Mouse (Mus musculus) midbrain, embryonic 16.5 days (tissue): ENCODE data around the gene Oat. TPM values are rescaled to one million over a fixed set of nuclear protein-coding genes. Genes with fewer than 3 reads are reported as not detected.

ENCODE experiments used
- ATAC-seq: fragments of 200-750 bp; cut with Nextera tagmentation; 2 replicates; pipeline ENCODE4 v1.8.0; 2017; ENCODE audit warnings: moderate TSS enrichment
- H3K27ac ChIP-seq: fragments of 300-500 bp; sonication (generic); 2 replicates; pipeline ENCODE4 v1.5.1; 2014; ENCODE audit warnings: mild to moderate bottlenecking, low read length, mixed read lengths
- H3K27me3 ChIP-seq: fragments of 300-500 bp; sonication (generic); 2 replicates; pipeline ENCODE4 v1.6.1; 2014; ENCODE audit warnings: low read depth, low read length, mixed read lengths; ENCODE audit not compliant: control insufficient read depth, insufficient read depth
- H3K36me3 ChIP-seq: fragments of 300-500 bp; sonication (generic); 2 replicates; pipeline ENCODE4 v1.6.1; 2014; ENCODE audit warnings: mild to moderate bottlenecking, low read length, moderate library complexity, mixed read lengths; ENCODE audit not compliant: control insufficient read depth, insufficient read depth
- H3K4me1 ChIP-seq: fragments of 300-500 bp; sonication (generic); 2 replicates; pipeline ENCODE4 v1.6.1; 2014; ENCODE audit warnings: mild to moderate bottlenecking, low read length, mixed read lengths; ENCODE audit not compliant: control insufficient read depth, insufficient read depth
- H3K4me2 ChIP-seq: fragments of 300-500 bp; sonication (generic); 2 replicates; pipeline ENCODE4 v1.6.1; 2014; ENCODE audit warnings: mild to moderate bottlenecking, low read length, mixed read lengths
- H3K4me3 ChIP-seq: fragments of 300-500 bp; sonication (generic); 2 replicates; pipeline ENCODE4 v1.5.1; 2014; ENCODE audit warnings: low read depth, mild to moderate bottlenecking, low read length, moderate library complexity, mixed read lengths
- H3K9ac ChIP-seq: fragments of 300-500 bp; sonication (generic); 2 replicates; pipeline ENCODE4 v1.6.1; 2014; ENCODE audit warnings: low read depth, low read length, mixed read lengths
- H3K9me3 ChIP-seq: fragments of 300-500 bp; sonication (generic); replicated peaks from 2 replicates; pipeline ENCODE4 v1.6.1; 2014; ENCODE audit warnings: mild to moderate bottlenecking, low read length, mixed read lengths; ENCODE audit not compliant: control insufficient read depth, poor library complexity, severe bottlenecking
- WGBS: fragments of 180-500 bp; shearing (Covaris S2); extraction: QIAGEN DNeasy Blood & Tissue Kit; methylation state at CpG from one replicate; pipeline ENCODE4 v1.1.7; 2014; 5-methylcytosine and 5-hydroxymethylcytosine counted together
- polyA plus RNA-seq: library from polyadenylated mRNA; unstranded; fragments of >200 nt; fragmentation: Nextera tagmentation; extraction: Ambion mirVana; gene quantifications from 2 replicates; pipeline ENCODE4 v1.2.1, GENCODE M21; 2015

The Oat gene
- polyA plus RNA-seq, 1 experiment from 2014 or later = 106 TPM

DNA sequence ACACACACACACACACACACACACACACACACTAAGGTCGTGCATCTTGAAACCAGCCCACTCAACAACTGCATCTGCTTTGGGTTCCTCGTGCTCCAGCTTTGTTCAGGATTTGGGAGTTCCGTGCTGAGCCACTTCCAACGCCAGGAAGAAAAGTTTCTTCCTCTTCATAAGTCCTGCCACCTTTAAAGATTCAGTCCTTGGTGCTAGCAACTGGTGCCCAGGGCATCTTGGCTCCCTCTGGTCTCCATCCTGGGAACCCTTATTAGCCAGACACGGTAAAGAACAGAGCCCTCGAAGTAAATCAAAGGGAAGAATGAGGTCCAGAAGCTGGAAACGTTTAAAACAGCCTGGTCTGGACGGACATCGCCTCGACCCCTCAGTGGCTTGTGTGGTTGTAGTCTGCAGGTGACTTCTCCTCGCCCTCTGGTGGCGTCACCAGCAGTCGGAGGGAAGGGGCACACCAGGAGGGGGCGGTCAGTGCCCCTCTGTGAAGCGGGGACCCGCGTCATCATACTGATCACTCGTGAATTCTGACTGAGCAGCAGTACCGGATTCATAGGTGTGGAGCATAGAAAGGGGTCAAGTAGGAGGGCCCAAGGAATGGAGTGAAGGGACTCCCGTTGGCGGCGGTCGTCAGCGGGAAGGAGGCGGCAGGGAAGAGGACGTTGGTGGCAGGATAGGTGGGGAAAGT, 20.5 kb upstream of the Oat start:
- Histone ChIP-seq H3K4me3 (peak overlapping the region; percentile 43), H3K4me2 (peak overlapping the region; percentile 76), H3K9ac (no peak overlapping the region; the same call in 1 of the 2 replicates), H3K36me3 (no peaks in the 10 kb centered on the region), H3K27me3 (peaks cover 50% of the 10 kb centered on the region), H3K9me3 (no peaks in the 10 kb centered on the region), H3K4me1 (peaks cover 23% of the 10 kb centered on the region), H3K27ac (no peak overlapping the region)
- WGBS = 6% methylated on average over 26 of the region's 26 CpGs
- no peak for ATAC-seq

DNA sequence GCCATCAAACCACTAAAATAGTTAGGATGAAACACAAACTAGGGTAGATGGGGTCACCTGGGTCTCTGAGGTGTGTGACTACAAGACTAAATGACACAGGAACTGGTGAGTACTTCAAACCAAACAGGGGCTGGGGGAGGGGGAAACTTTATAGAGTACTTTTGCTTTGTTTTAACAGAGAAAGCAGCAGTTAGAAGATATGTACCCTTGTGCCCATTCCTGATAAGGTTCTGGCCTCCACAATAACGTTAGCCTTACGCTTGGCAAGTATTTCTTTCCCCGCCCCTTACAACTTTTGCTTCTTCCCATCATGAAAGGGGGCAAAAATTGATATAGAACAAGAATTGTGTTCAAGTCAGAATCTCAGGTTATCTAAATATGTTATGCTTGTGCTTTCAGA, 19.6 kb upstream of the Oat start:
- Histone ChIP-seq H3K4me3 (no peak overlapping the region), H3K27me3 (peaks cover 42% of the 10 kb centered on the region), H3K4me1 (peaks cover 23% of the 10 kb centered on the region), H3K9me3 (no peaks in the 10 kb centered on the region), H3K9ac (no peak overlapping the region), H3K27ac (no peak overlapping the region), H3K4me2 (no peak overlapping the region), H3K36me3 (no peaks in the 10 kb centered on the region)
- 78% methylated on average over 3 of the region's 3 CpGs for WGBS
- no peak for ATAC-seq

DNA sequence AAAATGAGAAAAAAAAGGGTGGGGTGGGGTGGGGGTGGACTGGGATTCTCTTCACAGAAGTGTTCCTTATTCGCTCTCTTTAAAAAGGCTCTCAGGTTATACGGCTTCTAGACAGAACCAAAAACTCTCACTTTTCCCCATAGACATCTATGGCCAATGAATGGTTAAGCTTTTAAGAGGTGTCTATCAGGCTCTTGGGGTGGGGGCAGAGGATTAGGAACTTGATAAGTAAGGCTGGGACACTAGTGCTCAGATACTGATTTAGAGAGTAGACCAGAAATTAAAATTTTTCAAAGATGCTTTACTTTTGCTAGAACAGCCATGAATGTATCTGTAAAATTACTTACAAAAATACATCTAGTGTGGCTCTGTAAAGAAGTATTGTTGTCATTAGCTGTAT, 18.1 kb upstream of the Oat start:
- H3K27me3 ChIP-seq = peaks cover 30% of the 10 kb centered on the region
- H3K4me3 ChIP-seq = no peak overlapping the region
- no peaks in the 10 kb centered on the region for H3K9me3 ChIP-seq
- WGBS = 97% methylated on average over 2 of the region's 2 CpGs
- H3K4me2 ChIP-seq = no peak overlapping the region
- peaks cover 11% of the 10 kb centered on the region for H3K4me1 ChIP-seq
- no peak for ATAC-seq
- H3K36me3 ChIP-seq = no peaks in the 10 kb centered on the region
- no peak overlapping the region for H3K9ac ChIP-seq
- H3K27ac ChIP-seq = no peak overlapping the region

DNA sequence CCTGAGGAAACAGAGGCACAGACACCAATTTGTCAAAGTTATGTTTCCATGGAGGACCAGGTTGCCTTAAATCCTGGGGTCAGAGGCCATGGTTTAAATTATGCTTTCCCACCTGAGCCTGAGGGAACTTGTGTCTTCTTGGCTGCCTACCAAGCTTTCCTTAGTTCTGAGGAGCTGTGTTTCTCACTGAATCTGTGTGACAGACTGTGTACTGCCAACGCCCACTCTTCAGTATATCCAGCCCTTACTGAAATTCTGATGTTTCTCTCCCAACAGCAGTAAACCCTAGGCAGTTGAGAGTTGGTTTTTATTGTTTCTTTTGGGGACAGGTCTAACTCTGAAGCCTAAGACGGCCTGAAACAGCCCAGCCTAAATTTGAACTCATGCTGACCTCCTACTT, 17.6 kb upstream of the Oat start:
- Histone ChIP-seq H3K9ac (no peak overlapping the region), H3K9me3 (no peaks in the 10 kb centered on the region), H3K36me3 (no peaks in the 10 kb centered on the region), H3K27ac (no peak overlapping the region), H3K4me3 (no peak overlapping the region), H3K27me3 (peaks cover 25% of the 10 kb centered on the region), H3K4me2 (no peak overlapping the region), H3K4me1 (peaks cover 8% of the 10 kb centered on the region; the same call in 1 of the 2 replicates)
- ATAC-seq = no peak
- 72% methylated on average over 2 of the region's 2 CpGs for WGBS

DNA sequence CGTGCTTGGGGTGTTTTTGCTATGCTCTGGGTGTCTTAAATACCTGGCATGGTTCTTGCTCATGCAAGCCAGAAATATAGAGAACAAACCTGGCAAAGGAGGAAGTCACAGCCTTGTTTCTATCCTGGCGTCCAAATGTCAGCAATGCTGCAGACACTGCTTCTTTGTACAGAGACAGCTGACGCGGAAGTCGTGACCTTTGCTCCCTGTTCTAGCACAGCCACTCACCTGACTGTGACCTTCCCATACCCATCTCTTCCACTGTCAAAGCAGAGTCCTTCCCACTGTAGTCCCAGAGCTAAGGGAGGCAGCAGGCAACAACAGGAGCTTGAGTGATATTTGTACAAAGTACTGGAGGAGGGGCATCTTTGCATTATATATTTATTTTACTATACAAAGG, 13.4 kb upstream of the Oat start:
- H3K27me3 ChIP-seq = no peaks in the 10 kb centered on the region; the same call in 1 of the 2 replicates
- ATAC-seq = no peak
- no peak overlapping the region for H3K4me3 ChIP-seq
- H3K9me3 ChIP-seq = no peaks in the 10 kb centered on the region
- H3K4me2 ChIP-seq = no peak overlapping the region
- no peak overlapping the region for H3K27ac ChIP-seq
- H3K36me3 ChIP-seq = no peaks in the 10 kb centered on the region
- no peaks in the 10 kb centered on the region for H3K4me1 ChIP-seq
- 69% methylated on average over 5 of the region's 5 CpGs for WGBS
- no peak overlapping the region for H3K9ac ChIP-seq

DNA sequence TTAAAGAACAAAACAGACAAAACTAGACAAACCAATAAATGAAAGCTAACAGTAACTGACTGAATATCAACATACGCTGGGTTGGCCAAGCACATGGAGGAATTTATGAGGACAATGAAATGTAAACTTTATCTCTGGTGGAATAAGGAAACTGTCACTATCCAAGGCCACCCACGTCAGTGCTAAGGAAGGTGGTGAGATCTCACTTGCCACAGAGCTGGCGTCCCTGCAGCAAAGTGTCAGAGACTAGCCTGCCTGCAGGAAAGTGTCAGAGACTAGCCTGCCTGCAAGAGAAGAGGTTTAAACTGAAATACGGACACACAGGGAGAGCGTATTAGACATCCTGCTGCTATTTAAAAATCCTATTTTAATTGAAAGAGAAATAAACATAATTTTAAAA, 11.0 kb upstream of the Oat start:
- H3K4me3 ChIP-seq = no peak overlapping the region
- no peaks in the 10 kb centered on the region for H3K36me3 ChIP-seq
- no peaks in the 10 kb centered on the region for H3K4me1 ChIP-seq
- H3K27me3 ChIP-seq = no peaks in the 10 kb centered on the region
- no peak overlapping the region for H3K9ac ChIP-seq
- WGBS = 75% methylated on average over 5 of the region's 5 CpGs
- H3K4me2 ChIP-seq = no peak overlapping the region
- ATAC-seq = no peak
- no peak overlapping the region for H3K27ac ChIP-seq
- H3K9me3 ChIP-seq = no peaks in the 10 kb centered on the region

DNA sequence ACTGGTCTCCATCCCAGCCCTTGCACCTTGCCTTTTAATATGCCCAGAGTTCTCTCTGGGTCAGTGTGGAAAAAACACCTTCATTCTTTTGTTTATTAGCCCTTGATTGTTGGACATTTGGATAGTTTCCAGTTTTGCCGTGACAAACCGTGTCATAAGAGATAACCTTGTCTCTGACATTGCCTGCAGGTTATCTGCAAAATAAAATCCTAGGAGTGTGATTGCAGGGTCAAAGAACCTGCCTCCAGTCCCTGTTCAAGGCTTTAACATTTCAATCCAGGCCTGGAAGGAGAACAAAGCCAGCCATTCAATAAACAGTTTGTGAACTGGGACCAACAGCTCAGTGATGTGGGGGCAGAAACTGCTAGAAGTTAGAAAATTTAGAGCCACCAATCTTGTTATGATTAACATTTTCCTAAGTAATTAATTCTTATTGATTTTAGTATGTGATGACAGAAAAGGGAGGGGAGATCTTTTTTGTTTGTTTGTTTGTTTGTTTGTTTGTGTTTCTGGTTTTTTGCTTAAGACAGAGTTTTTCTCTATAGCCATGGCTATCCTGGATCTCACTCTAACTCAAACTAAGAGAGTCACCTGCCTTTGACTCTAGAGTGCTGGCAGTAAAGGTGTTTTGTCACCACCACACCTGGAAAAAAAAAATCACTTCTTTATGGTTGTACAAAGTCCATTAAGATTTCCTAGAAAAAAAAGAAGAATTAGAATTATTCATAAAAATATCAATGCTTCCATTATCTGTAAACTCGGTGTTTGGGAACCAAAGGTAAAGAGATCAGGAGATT, 9.7 kb upstream of the Oat start:
- H3K4me3 ChIP-seq = no peak overlapping the region
- H3K9ac ChIP-seq = no peak overlapping the region
- H3K4me2 ChIP-seq = no peak overlapping the region
- no peaks in the 10 kb centered on the region for H3K4me1 ChIP-seq
- 60% methylated on average over 3 of the region's 3 CpGs for WGBS
- no peak for ATAC-seq
- no peaks in the 10 kb centered on the region for H3K36me3 ChIP-seq
- H3K9me3 ChIP-seq = no peaks in the 10 kb centered on the region
- no peak overlapping the region for H3K27ac ChIP-seq
- H3K27me3 ChIP-seq = no peaks in the 10 kb centered on the region

DNA sequence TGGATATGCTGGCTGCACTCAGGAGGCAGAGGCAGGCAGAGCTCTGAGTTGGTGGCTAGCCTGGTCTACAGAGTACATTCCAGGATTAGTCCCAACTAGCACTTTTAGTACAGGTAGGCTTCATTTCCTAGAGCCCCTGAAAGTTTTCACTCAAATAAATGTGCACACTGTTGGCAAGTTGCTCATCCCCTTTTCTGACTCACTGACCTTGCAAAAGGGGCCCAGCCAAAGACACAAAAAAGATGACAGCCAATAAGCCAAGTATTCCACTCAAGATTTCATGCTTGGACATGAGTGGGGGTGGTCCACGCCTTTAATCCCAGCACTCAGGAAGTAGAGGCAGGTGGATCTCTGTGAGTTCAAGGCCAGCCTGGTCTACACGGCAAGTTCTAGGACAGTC, 5.2 kb upstream of the Oat start:
- Histone ChIP-seq H3K27me3 (peaks cover 2% of the 10 kb centered on the region; the same call in 1 of the 2 replicates), H3K36me3 (no peaks in the 10 kb centered on the region), H3K27ac (no peak overlapping the region), H3K4me2 (no peak overlapping the region), H3K9ac (no peak overlapping the region), H3K4me3 (no peak overlapping the region), H3K9me3 (no peaks in the 10 kb centered on the region), H3K4me1 (peaks cover 3% of the 10 kb centered on the region; the same call in 1 of the 2 replicates)
- 82% methylated on average over 2 of the region's 2 CpGs for WGBS
- no peak for ATAC-seq

DNA sequence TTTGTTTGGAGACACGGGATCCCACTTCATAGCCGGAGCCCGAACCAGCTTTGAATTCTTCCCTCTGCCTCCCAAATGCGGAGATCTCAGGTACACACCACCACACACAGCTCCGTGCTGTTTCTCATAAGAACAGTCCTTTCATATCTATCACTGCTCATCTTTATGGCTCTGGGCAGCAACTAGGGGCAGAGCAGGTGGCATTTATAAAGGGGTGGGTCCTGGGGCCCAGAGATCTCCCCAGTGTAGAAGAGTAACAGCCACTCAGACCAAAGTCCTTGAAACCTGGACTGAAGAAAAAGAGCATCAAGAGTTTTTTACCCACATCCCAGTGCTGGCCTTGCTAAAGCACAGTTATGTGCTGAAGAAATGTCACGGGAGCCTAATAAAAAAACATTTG, 4.3 kb upstream of the Oat start:
- no peak overlapping the region for H3K4me2 ChIP-seq
- H3K4me1 ChIP-seq = peaks cover 4% of the 10 kb centered on the region; the same call in 1 of the 2 replicates
- H3K27me3 ChIP-seq = peaks cover 2% of the 10 kb centered on the region; the same call in 1 of the 2 replicates
- no peak overlapping the region for H3K4me3 ChIP-seq
- H3K36me3 ChIP-seq = no peaks in the 10 kb centered on the region
- H3K9me3 ChIP-seq = no peaks in the 10 kb centered on the region
- H3K27ac ChIP-seq = no peak overlapping the region
- no peak for ATAC-seq
- WGBS = 82% methylated on average over 6 of the region's 6 CpGs
- no peak overlapping the region for H3K9ac ChIP-seq
